Mouse (Mus musculus): ENCODE data around the gene Slc35e2. TPM values are rescaled to one million over a fixed set of nuclear protein-coding genes. Genes with fewer than 3 reads are reported as not detected.
"Not testable (repeated sequence)": the region's sequence is repeated elsewhere in the genome, so short reads cannot be mapped to it uniquely, and the experiment has no call there.

The Slc35e2 gene
- polyA plus RNA-seq, 1 experiment from 2014 or later, result 7.4 TPM

DNA sequence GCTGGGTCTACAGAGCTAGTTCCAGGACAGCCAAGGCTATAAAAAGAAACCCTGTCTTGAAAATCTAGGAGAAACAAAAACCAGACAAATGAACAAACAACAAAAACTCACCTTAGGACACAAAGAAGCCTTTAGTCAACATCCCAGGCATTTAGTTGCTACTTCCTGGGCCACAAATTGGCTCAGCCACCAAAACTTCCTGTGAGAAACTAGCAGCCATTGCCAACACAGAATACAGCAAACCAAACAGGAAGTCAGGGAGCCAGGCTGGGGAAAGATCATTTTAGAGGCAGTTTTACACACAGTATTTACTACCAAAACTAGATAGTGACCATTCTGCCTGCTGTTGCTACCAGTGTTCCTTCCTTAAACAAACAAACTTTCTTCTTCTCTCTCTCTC, 65.7 kb downstream of the Slc35e2 start:
- ATAC-seq (ENCODE audit: insufficient number of reproducible peaks, low FRiP score, low TSS enrichment, low read depth), result no peak
- Histone ChIP-seq H3K4me2 (no peak overlapping the region), H3K4me1 (peaks cover 12% of the 10 kb centered on the region), H3K9ac (no peak overlapping the region), H3K4me3 (no peak overlapping the region), H3K27me3 (no peaks in the 10 kb centered on the region), H3K36me3 (peaks cover 30% of the 10 kb centered on the region), H3K27ac (no peak overlapping the region), H3K9me3 (no peaks in the 10 kb centered on the region)

DNA sequence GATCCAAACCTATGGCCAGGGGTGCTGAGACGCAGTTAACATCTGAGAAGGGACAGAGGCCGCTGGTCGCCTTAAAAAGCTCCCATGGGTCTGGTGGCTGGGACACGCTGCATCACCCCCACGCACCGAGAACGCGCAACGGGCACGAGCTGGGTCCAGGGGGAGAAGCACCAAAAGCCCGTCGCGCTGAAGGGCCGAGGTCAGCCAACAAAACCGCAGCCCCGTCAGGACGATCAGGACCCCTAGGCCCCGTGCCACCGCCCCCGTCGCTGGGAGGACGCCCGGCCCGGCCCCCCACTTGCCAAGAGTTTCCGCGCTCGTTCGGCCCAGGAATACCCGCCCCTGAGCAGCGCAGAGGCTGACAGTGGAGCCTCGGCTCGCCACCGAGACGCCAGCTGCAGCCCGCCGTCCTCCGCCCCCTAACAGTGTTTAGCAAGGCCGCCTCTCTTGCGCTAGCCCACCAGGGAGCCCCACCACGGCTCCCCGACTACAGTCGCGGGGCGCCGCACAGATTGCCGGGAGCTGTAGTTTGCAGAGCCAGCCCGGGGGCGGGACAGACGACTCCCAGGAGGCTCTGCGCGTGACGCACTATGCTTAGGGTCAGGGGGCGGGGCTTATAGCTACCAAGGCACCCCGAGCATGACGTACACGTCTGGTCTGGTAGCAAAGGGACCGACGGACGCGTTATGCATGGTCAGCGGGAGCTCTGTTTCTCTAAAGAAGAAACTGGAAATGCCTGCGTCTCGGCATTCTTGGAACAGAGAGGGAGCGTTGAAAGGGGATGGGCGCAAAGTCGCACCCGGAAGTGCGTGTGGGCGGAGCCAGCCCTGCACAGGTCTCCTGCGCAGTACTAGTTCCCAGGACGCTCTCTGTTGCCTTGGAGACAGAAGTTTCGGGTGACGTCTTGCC, 67.7 kb downstream of the Slc35e2 start, which contains the start of gene Mib2:
Gene Mib2 (minus strand): TSS at position 510 of the 909 bp plus-strand sequence.
- H3K4me2 ChIP-seq, result peak within 1 kb of the TSS; percentile 73
- no peaks in the 10 kb centered on the region for H3K27me3 ChIP-seq
- H3K9ac ChIP-seq, result peak within 1 kb of the TSS; percentile 65
- peaks cover 24% of the 10 kb centered on the region for H3K36me3 ChIP-seq
- peaks cover 12% of the 10 kb centered on the region for H3K4me1 ChIP-seq
- peak within 1 kb of the TSS; percentile 80 for H3K27ac ChIP-seq
- peak within 1 kb of the TSS; percentile 66 for H3K4me3 ChIP-seq
- WGBS, result under 1% methylated on average over 73 of the region's 73 CpGs
- no peaks in the 10 kb centered on the region for H3K9me3 ChIP-seq
- ATAC-seq (ENCODE audit: insufficient number of reproducible peaks, low FRiP score, low TSS enrichment, low read depth), result peak; percentile 99

DNA sequence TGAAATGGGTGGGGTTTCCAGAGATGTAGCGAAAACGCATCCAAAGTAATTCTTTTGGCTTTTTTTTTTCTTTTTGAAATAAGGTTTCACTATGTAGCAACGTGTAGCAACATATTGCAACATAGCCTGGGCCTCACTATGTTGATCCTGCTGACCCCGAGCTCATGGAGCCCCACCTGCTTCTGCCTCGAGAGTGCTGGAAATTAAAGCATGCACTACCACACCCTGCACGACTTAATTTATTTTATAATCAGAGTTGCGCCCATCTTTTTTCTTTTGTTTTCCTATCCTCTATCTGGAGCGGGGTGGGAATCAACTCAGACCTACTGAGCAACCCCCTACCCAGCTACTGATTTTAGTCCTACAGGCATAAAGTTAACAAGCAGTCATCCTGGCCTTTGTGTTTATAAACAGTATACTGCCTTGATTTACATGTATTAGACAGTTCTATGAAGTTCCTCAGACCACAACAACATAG, 68.4 kb downstream of the Slc35e2 start:
- Histone ChIP-seq H3K4me3 (peak overlapping the region; percentile 66), H3K27ac (peak overlapping the region; percentile 80), H3K9ac (peak overlapping the region; percentile 26; the same call in 1 of the 2 replicates)

DNA sequence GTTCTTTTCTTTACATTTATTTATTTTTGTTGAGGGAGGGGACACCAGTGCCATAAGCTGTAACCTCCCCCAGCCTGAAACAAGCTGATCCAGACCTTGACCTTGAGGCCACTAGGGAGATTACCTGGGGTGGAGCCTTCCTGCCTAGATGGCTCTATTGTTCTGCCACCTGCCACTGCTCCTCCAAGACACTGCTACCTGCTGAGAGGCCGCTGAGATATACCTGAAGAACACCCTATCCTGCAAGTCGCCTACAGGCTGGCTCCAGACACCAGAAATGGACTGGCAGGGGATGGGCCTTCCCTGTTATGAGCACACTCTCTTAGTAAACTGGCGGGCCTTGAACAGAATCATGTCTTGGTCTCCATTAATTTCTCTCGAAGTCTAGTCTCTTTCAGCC, 69.0 kb downstream of the Slc35e2 start:
- not testable (repeated sequence) for H3K4me2 ChIP-seq; H3K27ac ChIP-seq; H3K4me3 ChIP-seq; H3K27me3 ChIP-seq; ATAC-seq (ENCODE audit: insufficient number of reproducible peaks, low FRiP score, low TSS enrichment, low read depth); H3K9ac ChIP-seq; H3K9me3 ChIP-seq
- Histone ChIP-seq H3K36me3 (peaks cover 12% of the 10 kb centered on the region), H3K4me1 (peaks cover 12% of the 10 kb centered on the region)
- 63% methylated on average over 4 of the region's 4 CpGs for WGBS

More for the DNA sequence above, 68.4 kb downstream of the Slc35e2 start:
- H3K27me3 ChIP-seq, result no peaks in the 10 kb centered on the region
- H3K4me1 ChIP-seq, result peaks cover 12% of the 10 kb centered on the region
- peaks cover 18% of the 10 kb centered on the region for H3K36me3 ChIP-seq
- ATAC-seq (ENCODE audit: insufficient number of reproducible peaks, low FRiP score, low TSS enrichment, low read depth), result no peak
- 1% methylated on average over 8 of the region's 8 CpGs for WGBS
- H3K4me2 ChIP-seq, result peak overlapping the region; percentile 73
- no peaks in the 10 kb centered on the region for H3K9me3 ChIP-seq

DNA sequence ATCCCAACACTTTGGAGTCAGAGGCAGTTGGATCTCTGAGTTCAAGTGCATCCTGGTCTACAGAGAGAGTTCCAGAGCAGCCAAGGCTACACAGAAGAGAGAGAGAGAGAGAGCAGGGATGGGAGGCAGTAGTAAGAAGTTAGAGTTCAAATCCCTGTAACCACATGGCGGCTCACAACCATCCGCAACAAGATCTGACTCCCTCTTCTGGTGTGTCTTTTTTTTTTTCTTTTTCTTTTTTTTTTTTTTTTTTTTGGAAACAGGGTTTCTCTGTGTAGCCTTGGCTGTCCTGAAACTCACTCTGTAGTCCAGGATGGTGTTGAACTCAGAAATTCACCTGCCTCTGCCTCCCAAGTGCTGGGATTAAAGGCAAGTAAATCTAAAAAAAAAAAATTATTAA, 70.9 kb downstream of the Slc35e2 start:
- ATAC-seq (ENCODE audit: insufficient number of reproducible peaks, low FRiP score, low TSS enrichment, low read depth), result no peak
- H3K36me3 ChIP-seq, result no peaks in the 10 kb centered on the region
- 47% methylated on average over 2 of the region's 2 CpGs for WGBS
- H3K9me3 ChIP-seq, result no peaks in the 10 kb centered on the region
- no peaks in the 10 kb centered on the region for H3K27me3 ChIP-seq
- H3K9ac ChIP-seq, result no peak overlapping the region
- H3K4me1 ChIP-seq, result peaks cover 10% of the 10 kb centered on the region
- no peak overlapping the region for H3K27ac ChIP-seq
- H3K4me2 ChIP-seq, result no peak overlapping the region
- H3K4me3 ChIP-seq, result no peak overlapping the region

Other genes starting within 250 kb of the Slc35e2 start
- 10.5 and 10.6 TPM in 2 replicates for gene Prkcz, start 240.1 kb upstream of the Slc35e2 start, polyA plus RNA-seq (2015; fragmentation: Nextera tagmentation; extraction: Ambion mirVana)
- gene Gabrd, start 203.3 kb upstream of the Slc35e2 start, polyA plus RNA-seq (2015; fragmentation: Nextera tagmentation; extraction: Ambion mirVana), result 0.19 and 0.36 TPM in 2 replicates
- gene Cfap74, start 192.2 kb upstream of the Slc35e2 start, polyA plus RNA-seq (2015; fragmentation: Nextera tagmentation; extraction: Ambion mirVana), result 3.7 and 4.9 TPM in 2 replicates
- gene Tmem52, start 132.3 kb upstream of the Slc35e2 start, polyA plus RNA-seq (2015; fragmentation: Nextera tagmentation; extraction: Ambion mirVana), result 0.79 and 1.1 TPM in 2 replicates
- 391 and 399 TPM in 2 replicates for gene Gnb1, start 110.1 kb upstream of the Slc35e2 start, polyA plus RNA-seq (2015; fragmentation: Nextera tagmentation; extraction: Ambion mirVana)
- gene Nadk, start 39.0 kb upstream of the Slc35e2 start, polyA plus RNA-seq (2015; fragmentation: Nextera tagmentation; extraction: Ambion mirVana), result 85.7 and 90.6 TPM in 2 replicates
- gene Cdk11b, start 23.4 kb downstream of the Slc35e2 start, polyA plus RNA-seq (2015; fragmentation: Nextera tagmentation; extraction: Ambion mirVana), result 58.8 and 59.9 TPM in 2 replicates
- not detected in 2 replicates for gene Gm10563, start 44.0 kb downstream of the Slc35e2 start, polyA plus RNA-seq (2015; fragmentation: Nextera tagmentation; extraction: Ambion mirVana)
- gene Mmp23, start 52.0 kb downstream of the Slc35e2 start, polyA plus RNA-seq (2015; fragmentation: Nextera tagmentation; extraction: Ambion mirVana), result 23.7 and 36.9 TPM in 2 replicates
- 30.1 and 34.3 TPM in 2 replicates for gene Mib2, start 67.8 kb downstream of the Slc35e2 start, polyA plus RNA-seq (2015; fragmentation: Nextera tagmentation; extraction: Ambion mirVana)
- 11.1 and 11.5 TPM in 2 replicates for gene Fndc10, start 92.9 kb downstream of the Slc35e2 start, polyA plus RNA-seq (2015; fragmentation: Nextera tagmentation; extraction: Ambion mirVana)
- 132 and 139 TPM in 2 replicates for gene Ssu72, start 103.4 kb downstream of the Slc35e2 start, polyA plus RNA-seq (2015; fragmentation: Nextera tagmentation; extraction: Ambion mirVana)
- 0.94 and 1.3 TPM in 2 replicates for gene Tmem240, start 133.4 kb downstream of the Slc35e2 start, polyA plus RNA-seq (2015; fragmentation: Nextera tagmentation; extraction: Ambion mirVana)
- gene Atad3a, start 159.7 kb downstream of the Slc35e2 start, polyA plus RNA-seq (2015; fragmentation: Nextera tagmentation; extraction: Ambion mirVana), result 84.1 and 91.5 TPM in 2 replicates
- gene Vwa1, start 173.3 kb downstream of the Slc35e2 start, polyA plus RNA-seq (2015; fragmentation: Nextera tagmentation; extraction: Ambion mirVana), result 17.6 and 21.3 TPM in 2 replicates
- 0.38 and 0.52 TPM in 2 replicates for gene Tmem88b, start 184.5 kb downstream of the Slc35e2 start, polyA plus RNA-seq (2015; fragmentation: Nextera tagmentation; extraction: Ambion mirVana)
- gene Ankrd65, start 189.0 kb downstream of the Slc35e2 start, polyA plus RNA-seq (2015; fragmentation: Nextera tagmentation; extraction: Ambion mirVana), result not detected in 2 replicates
- 169 and 184 TPM in 2 replicates for gene Mrpl20, start 201.5 kb downstream of the Slc35e2 start, polyA plus RNA-seq (2015; fragmentation: Nextera tagmentation; extraction: Ambion mirVana)
- 185 and 187 TPM in 2 replicates for gene Ccnl2, start 211.1 kb downstream of the Slc35e2 start, polyA plus RNA-seq (2015; fragmentation: Nextera tagmentation; extraction: Ambion mirVana)
- 123 and 128 TPM in 2 replicates for gene Aurkaip1, start 229.9 kb downstream of the Slc35e2 start, polyA plus RNA-seq (2015; fragmentation: Nextera tagmentation; extraction: Ambion mirVana)
- 150 and 197 TPM in 2 replicates for gene Mxra8, start 238.3 kb downstream of the Slc35e2 start, polyA plus RNA-seq (2015; fragmentation: Nextera tagmentation; extraction: Ambion mirVana)
- gene Dvl1, start 246.0 kb downstream of the Slc35e2 start, polyA plus RNA-seq (2015; fragmentation: Nextera tagmentation; extraction: Ambion mirVana), result 7.1 and 10.4 TPM in 2 replicates

Data from limb, embryonic 15.5 days (tissue).